In the genomic region with DNA sequence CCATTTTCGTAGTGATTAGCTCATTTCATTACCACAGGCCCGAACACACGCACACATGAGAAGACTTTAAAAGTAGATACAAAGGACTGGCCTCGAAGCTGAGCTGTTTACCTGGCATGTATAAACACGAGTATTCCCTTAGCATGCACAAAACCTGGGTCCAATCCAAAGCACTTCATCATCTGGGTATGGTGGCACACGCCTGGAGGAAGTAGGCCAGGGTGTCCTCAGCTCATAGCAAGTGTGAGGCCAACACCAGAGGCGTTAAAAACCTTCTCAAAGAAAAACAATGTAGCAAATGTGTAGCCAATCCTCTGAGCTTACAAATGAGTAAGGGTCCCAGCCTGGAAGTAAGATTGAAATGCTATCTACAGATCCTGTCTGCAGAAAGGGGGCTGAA, we compare ENCODE assay signal across 19 mouse cellular contexts. TPM values are rescaled to one million over a fixed set of nuclear protein-coding genes. Genes with fewer than 3 reads are reported as not detected.
DNase-seq lines count a peak whose midpoint lies in the region; ATAC-seq and TF ChIP-seq lines count a peak whose summit lies in the region.
"Had no signal": no experiment of that assay in that cellular context is flagged by ENCODE, and none has a peak within 500 bp of the region (broad histone marks: within the 10 kb centered on the region; RNA-seq: fewer than 3 reads in every experiment).

No protein-coding gene starts in this region.

- intact Hi-C loops in gastrocnemius, adult 2 months (cut with DNase I) = no loop called here

- ATAC-seq in lung, postnatal 0 days = no peak
- ATAC-seq in midbrain, embryonic 11.5 days (ENCODE audit: low FRiP score) = no peak
- ATAC-seq: forebrain, embryonic 16.5 days; hindbrain, postnatal 0 days; midbrain, embryonic 16.5 days had no signal

- TF ChIP-seq EP300 in lung, postnatal 0 days (IDR thresholded peaks at IDR 0.05) = no peak

- H3K27ac ChIP-seq in gastrocnemius, adult 2 months = peak overlapping the region; percentile 80
- H3K27ac ChIP-seq in lung, postnatal 0 days (ENCODE audit: low read length) = no peak overlapping the region
- H3K27ac ChIP-seq in macrophage = peak overlapping the region; percentile 36
- no peak overlapping the region for H3K27ac ChIP-seq in midbrain, embryonic 11.5 days (ENCODE audit: low read depth, low read length)
- H3K27ac ChIP-seq: embryonic facial prominence, embryonic 10.5 days; hindbrain, postnatal 0 days; limb, embryonic 13.5 days had no signal

- no peak for TF ChIP-seq CTCF in gastrocnemius, adult 2 months (IDR thresholded peaks at IDR 0.05)
- no peak for TF ChIP-seq CTCF in lung, postnatal 0 days (IDR thresholded peaks at IDR 0.05)

- DNase-seq in gastrocnemius, adult 2 months = peak; percentile 74
- DNase-seq in gastrocnemius, postnatal 4 days (ENCODE audit: low spot score in 2 of 2) = no peak
- DNase-seq in lung, adult 18-20 months = peak; percentile 17 to 50
- no peak for DNase-seq in lung, postnatal 0 days (ENCODE audit: low spot score)
- peak; percentile 41 for DNase-seq in brain, adult 2 months (ENCODE audit: low read depth, low spot score)
- DNase-seq in embryo, embryonic 10 days (ENCODE audit: low spot score) = no peak
- no peak for DNase-seq in midbrain, embryonic 11.5 days (ENCODE audit: low spot score, missing footprints)
- DNase-seq: heart, postnatal 14 days; kidney, adult 2 months; kidney, postnatal 4 days; lung, postnatal 4 days; right cerebral cortex, postnatal 25 days had no signal

- H3K9me3 ChIP-seq in lung, postnatal 0 days (ENCODE audit: low read length) = no peaks in the 10 kb centered on the region
- no peaks in the 10 kb centered on the region for H3K9me3 ChIP-seq in midbrain, embryonic 11.5 days (ENCODE audit: control insufficient read depth, low read length)
- H3K9me3 ChIP-seq: embryonic facial prominence, embryonic 10.5 days; limb, embryonic 13.5 days had no signal

- 59% methylated on average over 7 of the region's 7 CpGs for WGBS in lung, postnatal 0 days
- WGBS in macrophage (ENCODE audit: missing documents) = 49% methylated on average over 7 of the region's 7 CpGs
- 94% methylated on average over 7 of the region's 7 CpGs for WGBS in midbrain, embryonic 11.5 days

- H3K27me3 ChIP-seq in lung, postnatal 0 days (replicated peaks; ENCODE audit: insufficient read depth, low read length) = no peaks in the 10 kb centered on the region
- H3K27me3 ChIP-seq in midbrain, embryonic 11.5 days (ENCODE audit: control insufficient read depth, insufficient read depth, low read length) = no peaks in the 10 kb centered on the region
- H3K27me3 ChIP-seq: limb, embryonic 13.5 days had no signal

- H3K9ac ChIP-seq in lung, postnatal 0 days (replicated peaks; ENCODE audit: low read depth) = no peak overlapping the region
- H3K9ac ChIP-seq in midbrain, embryonic 11.5 days (ENCODE audit: low read length) = no peak overlapping the region
- H3K9ac ChIP-seq: limb, embryonic 13.5 days had no signal

- H3K4me2 ChIP-seq in lung, postnatal 0 days (replicated peaks; ENCODE audit: low read depth, low read length) = no peak overlapping the region
- H3K4me2 ChIP-seq in midbrain, embryonic 11.5 days = no peak overlapping the region
- H3K4me2 ChIP-seq: limb, embryonic 13.5 days had no signal

- H3K4me1 ChIP-seq in lung, postnatal 0 days (ENCODE audit: insufficient read depth, low read depth, low read length) = peaks cover 21% of the 10 kb centered on the region; the same call in 1 of the 2 replicates
- no peaks in the 10 kb centered on the region for H3K4me1 ChIP-seq in midbrain, embryonic 11.5 days (ENCODE audit: control insufficient read depth, insufficient read depth, low read length)

- H3K4me3 ChIP-seq in gastrocnemius, adult 2 months = no peak overlapping the region
- no peak overlapping the region for H3K4me3 ChIP-seq in lung, postnatal 0 days (ENCODE audit: low read depth, low read length)
- H3K4me3 ChIP-seq in macrophage (ENCODE audit: inconsistent target) = no peak overlapping the region
- H3K4me3 ChIP-seq in midbrain, embryonic 11.5 days (ENCODE audit: low read depth, low read length) = no peak overlapping the region
- H3K4me3 ChIP-seq: embryonic facial prominence, embryonic 10.5 days; erythroblast, embryonic 14.5 days; limb, embryonic 13.5 days had no signal

- peaks cover 100% of the 10 kb centered on the region for H3K79me2 ChIP-seq in macrophage (ENCODE audit: inconsistent target)

- H3K36me3 ChIP-seq in lung, postnatal 0 days (ENCODE audit: insufficient read depth, low read length) = no peaks in the 10 kb centered on the region
- H3K36me3 ChIP-seq in macrophage (ENCODE audit: inconsistent target) = no peaks in the 10 kb centered on the region
- H3K36me3 ChIP-seq in midbrain, embryonic 11.5 days (ENCODE audit: control insufficient read depth, insufficient read depth, low read length) = no peaks in the 10 kb centered on the region

RNA-seq across cellular contexts. Expression of gene Ankrd11, which starts 27.6 kb away (rescaled TPM):
- 10 to 100 TPM; 60.3 to 62.1 TPM for total RNA-seq in gastrocnemius, adult 2 months (2021)
- 10 to 100 TPM; 81.1 to 92.9 TPM for total RNA-seq in gastrocnemius, postnatal 4 days (2021)
- polyA plus RNA-seq in lung, postnatal 0 days (2015; fragmentation: Nextera tagmentation; extraction: Ambion mirVana) = 46.5 and 60.1 TPM in 2 replicates
- 100 to 1,000 TPM; 272 to 441 (median 315) TPM for total RNA-seq in macrophage (2018; cell fraction: chromatin; rRNA removed)
- 10 to 100 TPM; 21.2 to 47.5 (median 32.8) TPM for total RNA-seq in macrophage (2018; cell fraction: cytosol; rRNA removed)
- total RNA-seq in macrophage (2018; cell fraction: nucleus; rRNA removed) = 100 to 1,000 TPM; 138 to 277 (median 182) TPM
- polyA plus RNA-seq in macrophage (2018) = 32.7 to 46.6 TPM (median 36.7 TPM) in 3 replicates
- 61.9 and 72.0 TPM in 2 replicates for polyA plus RNA-seq in midbrain, embryonic 11.5 days (2014; fragmentation: Nextera tagmentation; extraction: Ambion mirVana)

RNA-seq across cellular contexts. Expression of gene Spg7, which starts 48.3 kb away (rescaled TPM):
- total RNA-seq in gastrocnemius, adult 2 months (2021) = 10 to 100 TPM; 67.4 to 74.9 TPM
- 10 to 100 TPM; 61.0 to 63.2 TPM for total RNA-seq in gastrocnemius, postnatal 4 days (2021)
- 22.7 and 27.3 TPM in 2 replicates for polyA plus RNA-seq in lung, postnatal 0 days (2015; fragmentation: Nextera tagmentation; extraction: Ambion mirVana)
- 10 to 100 TPM; 19.5 to 65.7 (median 40.9) TPM for total RNA-seq in macrophage (2018; cell fraction: chromatin; rRNA removed)
- total RNA-seq in macrophage (2018; cell fraction: cytosol; rRNA removed) = 10 to 100 TPM; 21.8 to 31.2 (median 26.5) TPM
- 10 to 100 TPM; 19.3 to 56.6 (median 35.7) TPM for total RNA-seq in macrophage (2018; cell fraction: nucleus; rRNA removed)
- polyA plus RNA-seq in macrophage (2018) = 28.2 to 39.2 TPM (median 32.3 TPM) in 3 replicates
- polyA plus RNA-seq in midbrain, embryonic 11.5 days (2014; fragmentation: Nextera tagmentation; extraction: Ambion mirVana) = 35.9 TPM in 2 replicates

Comparison
In these comparisons a context has a peak if more than half of its experiments do, and no peak if none do; other contexts are left out.
1. DNase-seq: peak in gastrocnemius, adult 2 months (single experiment), lung, adult 18-20 months (2 of 2) and brain, adult 2 months (single experiment); none in gastrocnemius, postnatal 4 days (0 of 2), lung, postnatal 0 days (single experiment), embryo, embryonic 10 days (single experiment) and midbrain, embryonic 11.5 days (single experiment).
2. H3K27ac ChIP-seq: peak in gastrocnemius, adult 2 months (single experiment) and macrophage (single experiment); none in lung, postnatal 0 days (single experiment) and midbrain, embryonic 11.5 days (single experiment).